Comparison of ENCODE assay signal across 8 mouse cellular contexts in the genomic region with DNA sequence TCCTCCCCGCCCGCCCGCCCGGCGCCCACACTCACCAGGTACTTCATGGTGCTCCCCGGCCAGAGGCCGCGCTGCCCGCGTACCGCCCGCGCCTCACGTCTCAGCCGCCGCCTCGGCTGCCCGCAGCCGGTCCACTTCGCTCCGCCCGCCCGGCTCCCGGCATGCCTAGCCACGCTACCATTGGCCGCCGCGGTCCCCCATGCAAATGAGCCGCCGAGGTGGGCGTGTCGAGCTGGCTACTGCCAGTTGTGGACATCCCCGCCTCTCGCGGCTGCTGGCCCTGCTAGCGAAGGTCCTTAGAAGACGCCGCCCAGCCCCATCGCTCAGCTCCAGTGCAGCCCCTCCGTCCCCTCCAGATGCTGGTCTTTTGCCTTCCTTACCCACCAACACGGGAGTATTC. TPM values are rescaled to one million over a fixed set of nuclear protein-coding genes. Genes with fewer than 3 reads are reported as not detected.
DNase-seq lines count a peak whose midpoint lies in the region; ATAC-seq and TF ChIP-seq lines count a peak whose summit lies in the region.

No protein-coding gene starts in this region.

- H3K4me3 ChIP-seq in embryonic facial prominence, embryonic 14.5 days (ENCODE audit: low read depth, low read length), result peak overlapping the region; percentile 76
- peak overlapping the region; percentile 89 for H3K4me3 ChIP-seq in heart, adult 2 months
- peak overlapping the region; percentile 93 for H3K4me3 ChIP-seq in kidney, adult 2 months (ENCODE audit: insufficient read depth, low read depth, low read length)
- peak overlapping the region; percentile 76 for H3K4me3 ChIP-seq in limb, embryonic 11.5 days (ENCODE audit: low read depth, low read length)
- peak overlapping the region; percentile 69 for H3K4me3 ChIP-seq in midbrain, embryonic 14.5 days (replicated peaks; ENCODE audit: low read depth, low read length)

- peak; percentile 96 for ATAC-seq in embryonic facial prominence, embryonic 14.5 days (ENCODE audit: low read depth)
- ATAC-seq in limb, embryonic 11.5 days (ENCODE audit: insufficient number of reproducible peaks, low FRiP score, low TSS enrichment, low read depth), result peak; percentile 93
- ATAC-seq in midbrain, embryonic 14.5 days (ENCODE audit: low FRiP score, low TSS enrichment), result peak; percentile 93

- TF ChIP-seq POLR2A in heart, adult 2 months (IDR thresholded peaks at IDR 0.05; ENCODE audit: insufficient read depth, low read depth, low read length), result peak; percentile 69; the same call in 1 of the 2 replicates
- TF ChIP-seq POLR2A in kidney, adult 2 months (IDR thresholded peaks at IDR 0.05; ENCODE audit: low read depth, low read length), result no peak

- H3K36me3 ChIP-seq in embryonic facial prominence, embryonic 14.5 days (ENCODE audit: control insufficient read depth, insufficient read depth, low read length), result no peaks in the 10 kb centered on the region
- H3K36me3 ChIP-seq in heart, adult 2 months (ENCODE audit: control insufficient read depth, insufficient read depth, low read length), result peaks cover 4% of the 10 kb centered on the region
- H3K36me3 ChIP-seq in kidney, adult 2 months (ENCODE audit: control insufficient read depth, insufficient read depth, low read length), result no peaks in the 10 kb centered on the region
- H3K36me3 ChIP-seq in limb, embryonic 11.5 days (ENCODE audit: control insufficient read depth, insufficient read depth, low read length), result no peaks in the 10 kb centered on the region
- no peaks in the 10 kb centered on the region for H3K36me3 ChIP-seq in midbrain, embryonic 14.5 days (ENCODE audit: control insufficient read depth, insufficient read depth, low read length)

- WGBS in embryonic facial prominence, embryonic 14.5 days, result 0% methylated on average over 11 of the region's 41 CpGs
- 0% methylated on average over 36 of the region's 41 CpGs for WGBS in heart, adult 2 months
- WGBS in kidney, adult 2 months, result 1% methylated on average over 41 of the region's 41 CpGs
- 0% methylated on average over 41 of the region's 41 CpGs for WGBS in limb, embryonic 11.5 days
- 0% methylated on average over 35 of the region's 41 CpGs for WGBS in midbrain, embryonic 14.5 days

- peak; percentile 88 for DNase-seq in 416B (ENCODE audit: low read depth)
- DNase-seq in adrenal gland, postnatal 4 days (ENCODE audit: low spot score in 2 of 2), result peak; percentile 96 to 99
- DNase-seq in embryonic facial prominence, embryonic 14.5 days (ENCODE audit: low spot score), result peak; percentile 98
- DNase-seq in heart, adult 2 months, result peak; percentile 98 to 99
- peak; percentile 99 for DNase-seq in kidney, adult 2 months
- DNase-seq in limb, embryonic 11.5 days (ENCODE audit: low spot score), result peak; percentile 98
- DNase-seq in midbrain, embryonic 14.5 days, result peak; percentile 98
- DNase-seq in spleen, adult 12 weeks (ENCODE audit: low spot score), result peak; percentile 73

- peaks cover 10% of the 10 kb centered on the region for H3K79me2 ChIP-seq in heart, adult 2 months (replicated peaks; ENCODE audit: control insufficient read depth, insufficient read depth, low read length)

- no peak for TF ChIP-seq EP300 in heart, adult 2 months (IDR thresholded peaks at IDR 0.05; ENCODE audit: insufficient read depth, low read depth, low read length)

- H3K27me3 ChIP-seq in embryonic facial prominence, embryonic 14.5 days (replicated peaks; ENCODE audit: control insufficient read depth, insufficient read depth, low read length), result no peaks in the 10 kb centered on the region
- no peaks in the 10 kb centered on the region for H3K27me3 ChIP-seq in heart, adult 2 months (ENCODE audit: control insufficient read depth, insufficient read depth, low read length)
- H3K27me3 ChIP-seq in kidney, adult 2 months (replicated peaks; ENCODE audit: control insufficient read depth, insufficient read depth, low read length), result no peaks in the 10 kb centered on the region
- H3K27me3 ChIP-seq in limb, embryonic 11.5 days (ENCODE audit: control insufficient read depth, insufficient read depth, low read length), result no peaks in the 10 kb centered on the region
- H3K27me3 ChIP-seq in midbrain, embryonic 14.5 days (ENCODE audit: control insufficient read depth, insufficient read depth, low read length), result no peaks in the 10 kb centered on the region

- H3K9me3 ChIP-seq in embryonic facial prominence, embryonic 14.5 days (ENCODE audit: control insufficient read depth, low read length), result no peaks in the 10 kb centered on the region
- no peaks in the 10 kb centered on the region for H3K9me3 ChIP-seq in limb, embryonic 11.5 days (ENCODE audit: control insufficient read depth, low read length)
- H3K9me3 ChIP-seq in midbrain, embryonic 14.5 days (ENCODE audit: control insufficient read depth, low read length), result no peaks in the 10 kb centered on the region

- H3K4me2 ChIP-seq in embryonic facial prominence, embryonic 14.5 days (ENCODE audit: low read depth, low read length), result peak overlapping the region; percentile 76
- peak overlapping the region; percentile 86 for H3K4me2 ChIP-seq in limb, embryonic 11.5 days (ENCODE audit: low read depth, severe bottlenecking)
- peak overlapping the region; percentile 81 for H3K4me2 ChIP-seq in midbrain, embryonic 14.5 days (ENCODE audit: low read length)

- H3K27ac ChIP-seq in embryonic facial prominence, embryonic 14.5 days (replicated peaks; ENCODE audit: low read depth, low read length), result peak overlapping the region; percentile 82
- peak overlapping the region; percentile 94 for H3K27ac ChIP-seq in heart, adult 2 months
- peak overlapping the region; percentile 88 for H3K27ac ChIP-seq in kidney, adult 2 months (ENCODE audit: insufficient read depth, low read depth, low read length)
- H3K27ac ChIP-seq in limb, embryonic 11.5 days (replicated peaks; ENCODE audit: low read depth, low read length), result no peak overlapping the region; the same call in 1 of the 2 replicates
- H3K27ac ChIP-seq in midbrain, embryonic 14.5 days (replicated peaks; ENCODE audit: low read depth, low read length), result peak overlapping the region; percentile 87

- peak; percentile 6; the same call in 1 of the 2 replicates for TF ChIP-seq CTCF in heart, adult 2 months (IDR thresholded peaks at IDR 0.05)
- TF ChIP-seq CTCF in kidney, adult 2 months (conservative IDR thresholded peaks at IDR 0.05; ENCODE audit: insufficient read depth, insufficient read length, low read depth, low read length), result no peak

- peaks cover 52% of the 10 kb centered on the region for H3K4me1 ChIP-seq in embryonic facial prominence, embryonic 14.5 days (ENCODE audit: control insufficient read depth, insufficient read depth, low read length)
- H3K4me1 ChIP-seq in heart, adult 2 months (ENCODE audit: control insufficient read depth, insufficient read depth, low read length), result peaks cover 66% of the 10 kb centered on the region
- peaks cover 91% of the 10 kb centered on the region for H3K4me1 ChIP-seq in kidney, adult 2 months (ENCODE audit: control insufficient read depth, insufficient read depth, low read length)
- H3K4me1 ChIP-seq in limb, embryonic 11.5 days (ENCODE audit: control insufficient read depth, insufficient read depth, low read length), result peaks cover 52% of the 10 kb centered on the region
- peaks cover 67% of the 10 kb centered on the region for H3K4me1 ChIP-seq in midbrain, embryonic 14.5 days (ENCODE audit: control insufficient read depth, insufficient read depth, low read length)

- intact Hi-C loops in heart, adult 2 months (cut with DNase I), result no loop called here

- H3K9ac ChIP-seq in embryonic facial prominence, embryonic 14.5 days (ENCODE audit: low read depth, low read length), result peak overlapping the region; percentile 88
- H3K9ac ChIP-seq in heart, adult 2 months (ENCODE audit: low read depth, low read length), result peak overlapping the region; percentile 83
- peak overlapping the region; percentile 74 for H3K9ac ChIP-seq in limb, embryonic 11.5 days (ENCODE audit: low read length)
- peak overlapping the region; percentile 84 for H3K9ac ChIP-seq in midbrain, embryonic 14.5 days (replicated peaks; ENCODE audit: low read length)

RNA-seq across cellular contexts. Expression of a gene that starts 11.6 kb away (rescaled TPM):
- total RNA-seq in adrenal gland, postnatal 4 days (2021), result 10 to 100 TPM; 94.4 to 94.5 TPM
- 34.9 and 35.3 TPM in 2 replicates for polyA plus RNA-seq in embryonic facial prominence, embryonic 14.5 days (2014; fragmentation: Nextera tagmentation; extraction: Ambion mirVana)
- total RNA-seq in heart, adult 2 months (2021), result 10 to 100 TPM; 19.1 to 21.1 TPM
- polyA plus RNA-seq in heart, adult 2 months (2012; rRNA removed), result 31.3 TPM in 2 replicates
- 115 and 137 TPM in 2 replicates for polyA plus RNA-seq in kidney, adult 2 months (2012; rRNA removed)
- 40.4 and 47.9 TPM in 2 replicates for polyA plus RNA-seq in limb, embryonic 11.5 days (2014; fragmentation: Nextera tagmentation; extraction: Ambion mirVana)
- 43.7 and 52.7 TPM in 2 replicates for polyA plus RNA-seq in midbrain, embryonic 14.5 days (2014; fragmentation: Nextera tagmentation; extraction: Ambion mirVana)

RNA-seq across cellular contexts. Expression of a gene that starts 41.2 kb away (rescaled TPM):
- 1,000 to 10,000 TPM in 1 of 2 experiments, 1 to 10 TPM in 1; 1.1 to 5,957 TPM for total RNA-seq in adrenal gland, postnatal 4 days (2021)
- polyA plus RNA-seq in embryonic facial prominence, embryonic 14.5 days (2014; fragmentation: Nextera tagmentation; extraction: Ambion mirVana), result not detected in 2 replicates
- total RNA-seq in heart, adult 2 months (2021), result not detected
- 0.68 and 0.82 TPM in 2 replicates for polyA plus RNA-seq in heart, adult 2 months (2012; rRNA removed)
- polyA plus RNA-seq in kidney, adult 2 months (2012; rRNA removed), result 0.17 and 0.29 TPM in 2 replicates
- not detected in 2 replicates for polyA plus RNA-seq in limb, embryonic 11.5 days (2014; fragmentation: Nextera tagmentation; extraction: Ambion mirVana)
- not detected in 2 replicates for polyA plus RNA-seq in midbrain, embryonic 14.5 days (2014; fragmentation: Nextera tagmentation; extraction: Ambion mirVana)
